Mouse (Mus musculus) midbrain, embryonic 12.5 days (tissue): ENCODE data around the gene Gm20388. TPM values are rescaled to one million over a fixed set of nuclear protein-coding genes. Genes with fewer than 3 reads are reported as not detected.

Source experiments
- ATAC-seq: fragments of 200-750 bp; cut with Nextera tagmentation; 2 replicates; pipeline ENCODE4 v1.8.0; 2017; ENCODE audit warnings: low read depth, moderate TSS enrichment, moderate library complexity; ENCODE audit not compliant: low FRiP score
- H3K27ac ChIP-seq: fragments of 300-500 bp; sonication (generic); replicated peaks from 2 replicates; pipeline ENCODE4 v1.5.1; 2016; ENCODE audit warnings: mild to moderate bottlenecking
- H3K27me3 ChIP-seq: fragments of 300-500 bp; sonication (generic); 2 replicates; pipeline ENCODE4 v1.6.1; 2016; ENCODE audit warnings: mild to moderate bottlenecking
- H3K36me3 ChIP-seq: fragments of 300-500 bp; sonication (generic); 2 replicates; pipeline ENCODE4 v1.6.1; 2016
- H3K4me1 ChIP-seq: fragments of 300-500 bp; sonication (generic); 2 replicates; pipeline ENCODE4 v1.6.1; 2016
- H3K4me2 ChIP-seq: fragments of 300-500 bp; sonication (generic); replicated peaks from 2 replicates; pipeline ENCODE4 v1.6.1; 2016; ENCODE audit warnings: mild to moderate bottlenecking, moderate library complexity
- H3K4me3 ChIP-seq: fragments of 300-500 bp; sonication (generic); 2 replicates; pipeline ENCODE4 v1.5.1; 2016; ENCODE audit warnings: mild to moderate bottlenecking
- H3K9ac ChIP-seq: fragments of 300-500 bp; sonication (generic); replicated peaks from 2 replicates; pipeline ENCODE4 v1.6.1; 2016; ENCODE audit warnings: mild to moderate bottlenecking, moderate library complexity
- H3K9me3 ChIP-seq: fragments of 300-500 bp; sonication (generic); 2 replicates; pipeline ENCODE4 v1.6.1; 2016; ENCODE audit warnings: mild to moderate bottlenecking
- WGBS: fragments of 180-500 bp; shearing (Covaris S2); methylation state at CpG from one replicate; pipeline ENCODE4 v1.1.7; 2016; 5-methylcytosine and 5-hydroxymethylcytosine counted together
- polyA plus RNA-seq: library from polyadenylated mRNA; unstranded; fragments of >200 nt; fragmentation: Nextera tagmentation; extraction: Ambion mirVana; gene quantifications from 2 replicates; pipeline ENCODE4 v1.2.1, GENCODE M21; 2016

Gm20388 gene
- polyA plus RNA-seq, 1 experiment from 2014 or later: not detected

DNA sequence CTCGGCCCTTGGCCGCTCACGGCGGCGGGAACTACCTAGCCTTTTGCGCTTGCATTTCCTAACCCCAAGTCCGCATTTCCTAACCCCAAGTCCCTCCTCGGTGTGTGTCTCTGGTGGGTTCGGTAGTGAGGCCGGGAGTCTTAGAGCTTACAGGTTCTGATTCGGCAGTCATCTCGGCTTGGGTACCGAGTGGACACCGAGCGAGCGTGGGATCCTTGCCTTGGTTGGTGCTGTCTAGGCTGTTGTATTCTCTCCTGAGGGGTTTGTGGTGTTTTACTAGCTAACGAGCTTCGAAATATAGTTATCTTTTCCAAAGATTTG is 4321.6 kb downstream of the Gm20388 start:
- Histone ChIP-seq H3K36me3 (no peaks in the 10 kb centered on the region), H3K9ac (peak overlapping the region; percentile 92), H3K27me3 (no peaks in the 10 kb centered on the region), H3K27ac (no peak overlapping the region), H3K4me3 (peak overlapping the region; percentile 95), H3K9me3 (no peaks in the 10 kb centered on the region), H3K4me2 (peak overlapping the region; percentile 97), H3K4me1 (peaks cover 40% of the 10 kb centered on the region)
- ATAC-seq: no peak
- 3% methylated on average over 18 of the region's 18 CpGs for WGBS

DNA sequence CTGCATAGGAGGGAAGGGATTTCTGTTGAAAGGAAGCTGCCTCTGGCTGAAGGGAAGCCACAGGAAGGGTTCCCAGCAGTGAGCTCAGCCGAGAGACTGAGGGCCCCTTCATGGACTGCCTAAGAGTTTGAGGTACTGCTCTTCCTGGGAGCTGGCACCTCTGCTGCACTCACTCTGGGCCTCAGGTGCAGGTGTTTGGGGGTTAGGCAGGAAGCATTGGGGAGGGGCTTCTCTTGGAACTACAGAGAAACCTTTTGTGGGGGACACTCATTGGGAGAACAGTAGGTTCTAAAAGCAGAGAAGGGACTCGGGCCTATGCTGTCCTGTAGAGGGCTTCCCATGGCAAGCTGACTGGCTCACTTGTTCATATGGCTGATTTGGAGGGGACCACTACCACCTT is 4323.9 kb downstream of the Gm20388 start:
- ATAC-seq: no peak
- H3K27ac ChIP-seq: peak overlapping the region; percentile 52; the same call in 1 of the 2 replicates
- peak overlapping the region; percentile 9; the same call in 1 of the 2 replicates for H3K4me3 ChIP-seq
- peak overlapping the region; percentile 97 for H3K4me2 ChIP-seq
- peaks cover 47% of the 10 kb centered on the region for H3K4me1 ChIP-seq
- no peaks in the 10 kb centered on the region for H3K9me3 ChIP-seq
- no peaks in the 10 kb centered on the region for H3K36me3 ChIP-seq
- H3K9ac ChIP-seq: no peak overlapping the region
- no peaks in the 10 kb centered on the region for H3K27me3 ChIP-seq
- 50% methylated on average over 2 of the region's 2 CpGs for WGBS

DNA sequence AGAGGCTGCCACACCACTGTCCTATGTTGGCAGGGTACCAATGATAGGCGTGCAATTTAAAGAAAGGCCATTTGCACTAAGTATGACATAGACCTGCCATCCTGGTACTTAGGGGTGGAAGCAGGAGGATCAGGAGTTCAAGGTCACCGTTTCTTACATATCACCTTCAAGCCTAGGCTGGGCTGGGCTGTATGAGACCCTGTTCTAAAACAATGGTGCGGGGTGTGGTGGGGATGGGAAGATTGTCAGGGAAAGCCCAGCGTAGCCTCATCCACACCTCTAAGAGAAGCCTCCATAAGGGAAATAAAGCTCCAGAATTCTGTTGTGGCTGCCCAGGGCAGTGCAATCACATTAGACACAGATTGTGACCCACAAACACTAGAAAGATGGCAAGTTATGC is 4324.9 kb downstream of the Gm20388 start:
- no peak overlapping the region for H3K4me3 ChIP-seq
- H3K4me2 ChIP-seq: no peak overlapping the region
- H3K27me3 ChIP-seq: no peaks in the 10 kb centered on the region
- no peak overlapping the region for H3K27ac ChIP-seq
- WGBS: 95% methylated on average over 4 of the region's 4 CpGs
- peaks cover 57% of the 10 kb centered on the region for H3K4me1 ChIP-seq
- ATAC-seq: no peak
- H3K36me3 ChIP-seq: no peaks in the 10 kb centered on the region
- no peaks in the 10 kb centered on the region for H3K9me3 ChIP-seq
- H3K9ac ChIP-seq: no peak overlapping the region

DNA sequence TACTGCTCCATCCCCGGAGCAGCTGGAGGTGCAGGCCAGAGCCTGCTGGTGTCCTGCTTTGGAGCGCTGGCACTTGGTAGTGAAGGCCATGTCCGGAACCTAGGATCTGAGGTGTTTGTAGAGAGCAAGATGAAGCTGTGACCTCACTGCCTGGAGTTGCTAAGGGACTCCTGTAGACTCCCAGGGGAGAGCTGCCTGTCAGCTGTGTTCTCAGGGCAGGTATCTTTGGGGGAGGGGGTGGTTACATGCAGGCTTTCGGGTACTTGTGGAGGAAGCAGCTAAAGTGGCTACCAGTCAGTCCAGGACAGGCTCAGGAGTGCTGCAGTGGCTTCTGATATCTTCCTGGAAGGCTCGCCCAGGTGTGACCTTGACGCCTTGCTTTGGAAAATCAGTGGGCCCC is 4328.7 kb downstream of the Gm20388 start:
- WGBS: 87% methylated on average over 6 of the region's 6 CpGs
- peaks cover 41% of the 10 kb centered on the region for H3K4me1 ChIP-seq

DNA sequence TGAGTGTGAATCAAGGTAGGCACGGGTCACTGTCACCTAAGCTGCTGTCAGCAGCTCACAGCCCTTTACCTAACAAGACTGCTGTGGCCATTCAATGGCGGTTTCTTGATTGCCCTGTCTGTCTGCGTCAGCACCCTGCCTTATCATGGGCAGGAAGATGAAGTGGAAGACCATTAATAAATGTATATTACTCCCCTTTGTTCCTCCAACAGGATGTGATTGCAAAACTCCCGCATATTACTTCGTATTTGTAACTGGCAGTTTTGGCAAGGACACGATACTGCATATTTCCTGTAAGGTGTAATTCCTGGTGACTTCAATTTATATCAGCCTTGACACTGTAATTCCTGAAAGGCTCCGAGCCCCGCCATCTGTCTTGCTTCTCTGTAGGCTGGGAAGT is 4330.3 kb downstream of the Gm20388 start:
- H3K4me2 ChIP-seq: no peak overlapping the region
- 85% methylated on average over 8 of the region's 8 CpGs for WGBS
- H3K4me3 ChIP-seq: no peak overlapping the region
- H3K27ac ChIP-seq: peak overlapping the region; percentile 42; the same call in 1 of the 2 replicates
- no peaks in the 10 kb centered on the region for H3K27me3 ChIP-seq
- no peak overlapping the region for H3K9ac ChIP-seq
- peaks cover 24% of the 10 kb centered on the region for H3K36me3 ChIP-seq
- peaks cover 29% of the 10 kb centered on the region for H3K4me1 ChIP-seq
- no peak for ATAC-seq
- peaks cover 6% of the 10 kb centered on the region; the same call in 1 of the 2 replicates for H3K9me3 ChIP-seq

More for the DNA sequence above, 4328.7 kb downstream of the Gm20388 start:
- Histone ChIP-seq H3K4me3 (no peak overlapping the region), H3K9me3 (peaks cover 6% of the 10 kb centered on the region; the same call in 1 of the 2 replicates), H3K9ac (no peak overlapping the region), H3K36me3 (peaks cover 16% of the 10 kb centered on the region), H3K27ac (0 out of 2 replicates have a peak overlapping the region, but pooled peaks have one; percentile 0), H3K4me2 (no peak overlapping the region), H3K27me3 (no peaks in the 10 kb centered on the region)
- ATAC-seq: no peak

DNA sequence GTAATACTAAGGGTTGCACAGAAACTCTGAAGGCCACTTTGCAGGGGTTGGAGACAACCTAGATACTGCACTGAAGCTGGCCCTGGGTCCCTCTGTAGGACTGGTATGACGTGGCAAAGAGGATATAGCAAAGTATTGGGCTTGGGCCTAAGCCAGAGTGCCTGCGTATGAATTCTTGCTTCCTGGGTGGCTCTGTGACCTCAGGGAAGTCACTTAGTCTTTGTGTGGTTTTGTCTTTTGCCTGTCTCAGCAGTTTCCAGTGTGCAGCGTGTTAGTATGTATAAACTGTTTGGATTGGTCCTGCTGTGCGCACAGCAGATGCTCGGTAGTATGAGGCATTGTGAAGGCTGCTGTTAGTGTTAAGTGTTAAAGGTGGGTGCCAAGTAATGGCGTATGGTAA is 4331.6 kb downstream of the Gm20388 start:
- Histone ChIP-seq H3K4me1 (peaks cover 25% of the 10 kb centered on the region), H3K4me3 (no peak overlapping the region), H3K27me3 (no peaks in the 10 kb centered on the region), H3K36me3 (peaks cover 33% of the 10 kb centered on the region), H3K4me2 (no peak overlapping the region), H3K9ac (no peak overlapping the region), H3K9me3 (peaks cover 6% of the 10 kb centered on the region; the same call in 1 of the 2 replicates), H3K27ac (no peak overlapping the region)
- ATAC-seq: no peak
- WGBS: 89% methylated on average over 6 of the region's 6 CpGs

DNA sequence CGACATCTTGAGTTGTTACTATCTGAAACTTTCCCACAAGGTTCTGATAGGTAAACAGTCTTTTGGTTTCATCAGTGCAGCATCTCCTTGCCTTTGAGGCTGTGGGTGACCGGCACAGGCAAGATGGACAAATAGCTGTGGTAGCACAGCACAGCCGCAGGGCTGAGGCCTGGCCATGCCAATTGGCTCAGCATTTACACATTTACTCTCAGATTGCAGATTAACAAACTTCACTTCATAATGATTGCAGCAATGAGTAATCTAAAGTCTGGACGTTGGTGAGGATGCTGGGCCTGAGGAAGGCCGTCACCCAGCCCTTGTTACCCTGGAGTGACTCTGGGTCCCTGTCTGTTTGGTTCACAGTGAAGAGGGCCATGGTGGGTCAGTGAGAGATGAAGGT is 4332.3 kb downstream of the Gm20388 start:
- no peak overlapping the region for H3K4me2 ChIP-seq
- no peak overlapping the region for H3K4me3 ChIP-seq
- ATAC-seq: no peak
- H3K36me3 ChIP-seq: peaks cover 33% of the 10 kb centered on the region
- H3K4me1 ChIP-seq: peaks cover 25% of the 10 kb centered on the region
- no peaks in the 10 kb centered on the region for H3K27me3 ChIP-seq
- no peak overlapping the region for H3K27ac ChIP-seq
- WGBS: 99% methylated on average over 5 of the region's 5 CpGs
- no peak overlapping the region for H3K9ac ChIP-seq
- H3K9me3 ChIP-seq: peaks cover 6% of the 10 kb centered on the region; the same call in 1 of the 2 replicates

DNA sequence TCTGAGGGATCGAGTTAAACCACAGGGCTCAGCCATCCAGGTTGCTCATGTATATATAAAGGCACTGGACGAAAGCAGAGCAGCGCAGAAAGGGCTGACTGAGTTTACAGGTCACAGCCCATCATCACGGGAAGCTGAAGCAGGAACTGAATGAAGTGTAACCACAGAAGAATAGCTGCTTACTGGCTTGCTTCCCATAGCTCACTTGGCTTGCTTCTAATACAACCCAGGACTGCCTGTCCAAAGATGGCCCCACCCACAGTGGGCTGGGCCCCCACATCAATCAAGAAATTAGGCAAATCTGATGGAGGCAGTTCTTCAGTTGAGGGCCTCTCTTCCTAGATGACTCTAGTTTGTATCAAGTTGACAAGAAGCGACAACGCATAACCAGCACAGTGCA is 4336.9 kb downstream of the Gm20388 start:
- H3K27ac ChIP-seq: no peak overlapping the region
- H3K9ac ChIP-seq: no peak overlapping the region
- no peak overlapping the region for H3K4me3 ChIP-seq
- H3K4me2 ChIP-seq: no peak overlapping the region
- 92% methylated on average over 6 of the region's 6 CpGs for WGBS
- peaks cover 6% of the 10 kb centered on the region; the same call in 1 of the 2 replicates for H3K9me3 ChIP-seq
- no peaks in the 10 kb centered on the region for H3K27me3 ChIP-seq
- peaks cover 33% of the 10 kb centered on the region for H3K36me3 ChIP-seq
- no peak for ATAC-seq
- peaks cover 14% of the 10 kb centered on the region for H3K4me1 ChIP-seq

DNA sequence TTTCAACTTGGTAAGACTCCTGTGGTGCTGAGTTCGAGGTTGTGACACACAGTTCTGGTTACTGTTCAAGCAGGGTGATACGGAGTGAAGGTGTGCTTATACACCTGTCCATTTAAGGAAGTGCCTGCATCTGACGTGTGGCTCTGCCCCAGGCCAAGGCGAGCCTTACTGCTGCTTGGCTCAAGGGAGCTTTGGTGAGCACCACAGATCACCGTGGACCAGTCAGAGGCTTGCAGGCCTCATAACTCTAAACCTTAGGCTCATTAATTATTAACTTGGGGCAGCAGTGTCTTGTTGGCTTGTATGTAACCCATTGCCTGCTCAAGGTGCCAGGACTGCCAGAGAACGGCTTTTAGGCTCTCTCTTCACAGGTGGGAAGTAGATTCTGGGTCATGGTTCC is 4338.0 kb downstream of the Gm20388 start:
- Histone ChIP-seq H3K27me3 (no peaks in the 10 kb centered on the region), H3K27ac (no peak overlapping the region), H3K4me2 (no peak overlapping the region), H3K36me3 (peaks cover 24% of the 10 kb centered on the region), H3K4me3 (no peak overlapping the region), H3K9ac (no peak overlapping the region), H3K9me3 (peaks cover 5% of the 10 kb centered on the region; the same call in 1 of the 2 replicates), H3K4me1 (peaks cover 18% of the 10 kb centered on the region)
- WGBS: 96% methylated on average over 6 of the region's 6 CpGs
- no peak for ATAC-seq

DNA sequence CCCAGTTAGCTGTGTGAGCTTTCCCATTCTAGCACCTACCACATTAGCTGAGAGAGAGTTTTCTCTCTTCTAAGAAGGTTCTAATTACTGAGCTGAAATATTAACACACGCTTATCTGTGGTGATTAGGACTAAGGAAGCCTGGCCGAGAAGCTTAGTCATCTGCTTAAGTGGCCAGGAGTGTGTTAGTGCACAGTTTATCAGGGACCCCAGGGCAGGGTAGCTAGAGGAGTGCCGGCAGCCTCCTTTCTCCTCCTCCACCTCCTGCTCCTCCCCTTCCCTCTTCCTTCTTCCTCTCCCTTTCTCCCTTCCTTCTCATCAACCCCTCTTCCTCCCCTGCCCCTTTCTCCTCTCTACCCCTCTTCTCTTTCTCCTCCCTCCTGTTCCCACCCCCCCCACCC is 4339.6 kb downstream of the Gm20388 start:
- no peak overlapping the region for H3K9ac ChIP-seq
- no peak overlapping the region for H3K4me2 ChIP-seq
- peaks cover 18% of the 10 kb centered on the region for H3K4me1 ChIP-seq
- no peak for ATAC-seq
- no peak overlapping the region for H3K4me3 ChIP-seq
- H3K27ac ChIP-seq: peak overlapping the region; percentile 49
- no peaks in the 10 kb centered on the region for H3K27me3 ChIP-seq
- peaks cover 15% of the 10 kb centered on the region; the same call in 1 of the 2 replicates for H3K36me3 ChIP-seq
- no peaks in the 10 kb centered on the region for H3K9me3 ChIP-seq
- WGBS: 40% methylated on average over 3 of the region's 3 CpGs

DNA sequence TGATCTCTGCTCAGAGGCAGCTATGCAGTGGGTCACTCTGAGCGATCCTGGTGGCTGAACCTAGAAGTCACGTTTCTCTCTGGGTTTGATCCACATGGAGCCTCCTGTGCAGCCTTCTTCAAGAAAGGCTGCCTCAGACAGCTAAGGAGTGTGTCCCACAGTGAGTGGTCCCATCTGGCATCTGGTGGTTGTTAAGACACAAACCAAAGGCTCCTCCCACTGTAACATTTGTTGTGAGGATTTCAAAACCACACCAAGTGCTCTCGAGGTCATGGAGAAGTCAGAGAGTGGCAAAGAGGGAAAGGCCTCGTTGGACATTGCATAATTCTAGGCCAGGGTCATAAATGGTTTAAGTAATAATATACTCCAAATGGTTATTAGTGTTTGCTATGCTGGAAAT is 4340.1 kb downstream of the Gm20388 start:
- ATAC-seq: no peak
- no peaks in the 10 kb centered on the region for H3K27me3 ChIP-seq
- WGBS: 36% methylated on average over 4 of the region's 4 CpGs
- H3K9ac ChIP-seq: no peak overlapping the region
- no peaks in the 10 kb centered on the region for H3K9me3 ChIP-seq
- peaks cover 18% of the 10 kb centered on the region for H3K4me1 ChIP-seq
- peaks cover 10% of the 10 kb centered on the region; the same call in 1 of the 2 replicates for H3K36me3 ChIP-seq
- peak overlapping the region; percentile 49 for H3K27ac ChIP-seq
- no peak overlapping the region for H3K4me3 ChIP-seq
- H3K4me2 ChIP-seq: no peak overlapping the region

DNA sequence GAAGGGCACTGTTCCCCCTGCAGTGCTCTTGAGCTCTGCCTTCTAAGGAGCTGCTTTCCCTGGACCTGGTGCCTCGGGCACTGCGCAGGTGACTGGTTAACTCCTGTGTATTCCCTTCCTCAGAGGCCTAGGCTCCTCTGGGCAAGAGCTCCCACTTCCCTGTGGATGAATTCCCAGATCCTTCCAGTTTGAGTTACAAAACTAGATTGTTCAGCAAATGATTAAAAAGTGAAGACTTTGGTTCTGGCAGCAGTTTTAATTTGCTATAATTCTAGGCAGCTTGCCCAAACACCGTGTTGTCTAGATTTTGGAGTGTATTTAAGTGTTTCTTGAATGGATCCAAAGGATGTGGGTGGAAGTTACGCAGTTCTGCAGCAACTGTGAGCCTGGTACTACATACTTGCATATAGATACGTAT is 4341.9 kb downstream of the Gm20388 start:
- no peak overlapping the region for H3K4me3 ChIP-seq
- no peak overlapping the region for H3K9ac ChIP-seq
- H3K27me3 ChIP-seq: no peaks in the 10 kb centered on the region
- no peak overlapping the region for H3K4me2 ChIP-seq
- no peaks in the 10 kb centered on the region for H3K9me3 ChIP-seq
- no peak for ATAC-seq
- no peaks in the 10 kb centered on the region for H3K36me3 ChIP-seq
- WGBS: 94% methylated on average over 5 of the region's 5 CpGs
- peaks cover 36% of the 10 kb centered on the region for H3K4me1 ChIP-seq
- no peak overlapping the region for H3K27ac ChIP-seq

DNA sequence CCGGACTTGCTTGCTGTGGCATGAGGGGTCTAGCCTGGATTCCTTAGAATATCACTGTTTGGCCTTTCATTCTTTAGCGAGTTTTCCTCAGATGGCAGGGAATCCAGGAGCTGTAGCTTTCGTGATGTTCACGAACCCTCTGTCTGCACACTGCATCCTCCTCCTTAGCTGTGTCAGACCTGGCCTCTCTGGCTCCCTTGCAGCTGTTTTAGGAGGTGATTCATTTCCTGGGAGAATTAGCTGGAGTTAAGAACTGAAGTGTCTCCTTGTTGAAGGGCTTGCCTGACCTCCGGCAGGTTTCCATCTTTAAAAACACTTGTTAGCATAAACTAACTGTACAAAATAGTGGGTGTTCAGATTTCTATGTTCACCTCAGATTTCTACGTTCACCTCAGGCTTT is 4343.3 kb downstream of the Gm20388 start:
- no peak for ATAC-seq
- peaks cover 45% of the 10 kb centered on the region for H3K4me1 ChIP-seq

More for the DNA sequence above, 4343.3 kb downstream of the Gm20388 start:
- H3K9me3 ChIP-seq: no peaks in the 10 kb centered on the region
- WGBS: 94% methylated on average over 6 of the region's 6 CpGs
- H3K27me3 ChIP-seq: no peaks in the 10 kb centered on the region
- H3K9ac ChIP-seq: no peak overlapping the region
- no peaks in the 10 kb centered on the region for H3K36me3 ChIP-seq
- no peak overlapping the region for H3K27ac ChIP-seq
- H3K4me3 ChIP-seq: no peak overlapping the region
- no peak overlapping the region for H3K4me2 ChIP-seq
